Mouse (Mus musculus) hindbrain, embryonic 13.5 days (tissue): ENCODE measurements around the gene Slc25a33. TPM values are rescaled to one million over a fixed set of nuclear protein-coding genes. Genes with fewer than 3 reads are reported as not detected.

Experiments used
- ATAC-seq: fragments of 200-750 bp; cut with Nextera tagmentation; 2 replicates; pipeline ENCODE4 v1.8.0; 2017; ENCODE audit warnings: moderate TSS enrichment; ENCODE audit not compliant: low FRiP score
- H3K27ac ChIP-seq: fragments of 300-500 bp; sonication (generic); 2 replicates; pipeline ENCODE4 v1.5.1; 2015; ENCODE audit warnings: inconsistent platforms, mild to moderate bottlenecking, moderate library complexity
- H3K27me3 ChIP-seq: fragments of 300-500 bp; sonication (generic); 2 replicates; pipeline ENCODE4 v1.6.1; 2015; ENCODE audit warnings: mild to moderate bottlenecking, inconsistent platforms
- H3K36me3 ChIP-seq: fragments of 300-500 bp; sonication (generic); 2 replicates; pipeline ENCODE4 v1.6.1; 2015; ENCODE audit warnings: mild to moderate bottlenecking, inconsistent platforms
- H3K4me1 ChIP-seq: fragments of 300-500 bp; sonication (generic); replicated peaks from 2 replicates; pipeline ENCODE4 v1.6.1; 2015; ENCODE audit warnings: inconsistent platforms
- H3K4me2 ChIP-seq: fragments of 300-500 bp; sonication (generic); 2 replicates; pipeline ENCODE4 v1.6.1; 2015; ENCODE audit warnings: inconsistent platforms, mild to moderate bottlenecking, moderate library complexity
- H3K4me3 ChIP-seq: fragments of 300-500 bp; sonication (generic); 2 replicates; pipeline ENCODE4 v1.5.1; 2015; ENCODE audit warnings: mild to moderate bottlenecking, inconsistent platforms
- H3K9ac ChIP-seq: fragments of 300-500 bp; sonication (generic); 2 replicates; pipeline ENCODE4 v1.6.1; 2015; ENCODE audit warnings: mild to moderate bottlenecking, inconsistent platforms
- H3K9me3 ChIP-seq: fragments of 300-500 bp; sonication (generic); 2 replicates; pipeline ENCODE4 v1.6.1; 2016; ENCODE audit warnings: inconsistent platforms
- WGBS: fragments of 180-500 bp; shearing (Covaris S2); methylation state at CpG from one replicate; pipeline ENCODE4 v1.1.7; 2015; 5-methylcytosine and 5-hydroxymethylcytosine counted together
- polyA plus RNA-seq: library from polyadenylated mRNA; unstranded; fragments of >200 nt; fragmentation: Nextera tagmentation; extraction: Ambion mirVana; gene quantifications from 2 replicates; pipeline ENCODE4 v1.2.1, GENCODE M21; 2015

Gene Slc25a33
- polyA plus RNA-seq, 1 experiment from 2014 or later = 28.3 TPM

DNA sequence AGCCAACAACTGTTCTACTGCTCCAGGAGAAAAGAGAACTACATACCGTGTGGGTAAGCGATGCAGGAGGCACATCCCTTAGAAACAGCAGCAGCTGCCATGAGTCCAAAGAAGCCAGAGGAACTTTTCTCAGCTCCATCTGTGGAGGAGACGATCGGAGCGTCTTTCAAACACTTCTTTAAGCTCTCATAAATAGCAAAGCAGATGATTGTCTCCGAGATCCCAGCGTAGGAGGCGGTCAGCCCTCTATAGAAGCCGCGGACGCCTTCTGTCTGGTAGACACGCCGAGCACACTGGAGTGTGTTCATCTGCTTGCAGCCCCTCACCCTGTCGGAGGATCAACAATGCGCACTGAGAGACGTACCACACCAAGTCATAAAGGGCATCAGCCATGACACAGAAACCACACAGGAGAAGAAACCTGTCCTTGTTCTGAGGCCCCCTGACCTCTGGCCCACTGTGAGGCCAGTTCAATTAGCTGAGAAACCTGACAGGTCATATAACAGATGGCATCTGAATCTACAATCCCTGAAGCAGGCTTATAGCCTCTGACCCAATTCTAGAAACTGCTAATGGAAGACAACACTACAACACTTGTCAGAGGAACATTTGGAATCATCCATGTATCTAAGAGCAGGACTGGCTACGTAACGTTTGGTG, 24.9 kb downstream of the Slc25a33 start:
- peaks cover 31% of the 10 kb centered on the region for H3K36me3 ChIP-seq
- no peak overlapping the region for H3K4me2 ChIP-seq
- H3K9ac ChIP-seq = no peak overlapping the region
- H3K27ac ChIP-seq = no peak overlapping the region
- peaks cover 7% of the 10 kb centered on the region; the same call in 1 of the 2 replicates for H3K4me1 ChIP-seq
- H3K9me3 ChIP-seq = no peaks in the 10 kb centered on the region
- no peak for ATAC-seq
- no peak overlapping the region for H3K4me3 ChIP-seq
- WGBS = 79% methylated on average over 18 of the region's 18 CpGs
- no peaks in the 10 kb centered on the region for H3K27me3 ChIP-seq

DNA sequence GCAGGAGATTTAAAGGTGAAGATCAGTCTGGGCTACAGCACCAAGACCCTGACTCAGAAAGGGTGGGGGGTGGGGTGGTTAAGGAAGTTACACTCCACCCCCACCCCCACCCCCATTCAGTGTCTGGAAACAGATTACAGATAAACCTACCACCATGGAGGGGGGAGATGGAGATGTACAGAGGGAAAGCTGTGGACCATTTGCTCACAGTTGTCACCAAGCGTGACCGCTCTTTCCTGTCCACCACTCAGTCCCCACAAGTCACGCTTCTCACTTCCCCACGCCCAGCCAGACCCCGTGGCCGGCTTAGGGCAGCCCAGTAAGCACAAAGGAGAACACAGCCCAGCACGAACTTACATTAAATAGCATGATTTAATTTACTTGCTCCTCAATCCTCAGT, 30.0 kb downstream of the Slc25a33 start:
- no peak for ATAC-seq
- Histone ChIP-seq H3K9ac (no peak overlapping the region), H3K4me2 (no peak overlapping the region), H3K27ac (no peak overlapping the region), H3K4me1 (no peaks in the 10 kb centered on the region), H3K9me3 (no peaks in the 10 kb centered on the region), H3K27me3 (no peaks in the 10 kb centered on the region), H3K4me3 (no peak overlapping the region), H3K36me3 (peaks cover 49% of the 10 kb centered on the region)
- 88% methylated on average over 7 of the region's 7 CpGs for WGBS

DNA sequence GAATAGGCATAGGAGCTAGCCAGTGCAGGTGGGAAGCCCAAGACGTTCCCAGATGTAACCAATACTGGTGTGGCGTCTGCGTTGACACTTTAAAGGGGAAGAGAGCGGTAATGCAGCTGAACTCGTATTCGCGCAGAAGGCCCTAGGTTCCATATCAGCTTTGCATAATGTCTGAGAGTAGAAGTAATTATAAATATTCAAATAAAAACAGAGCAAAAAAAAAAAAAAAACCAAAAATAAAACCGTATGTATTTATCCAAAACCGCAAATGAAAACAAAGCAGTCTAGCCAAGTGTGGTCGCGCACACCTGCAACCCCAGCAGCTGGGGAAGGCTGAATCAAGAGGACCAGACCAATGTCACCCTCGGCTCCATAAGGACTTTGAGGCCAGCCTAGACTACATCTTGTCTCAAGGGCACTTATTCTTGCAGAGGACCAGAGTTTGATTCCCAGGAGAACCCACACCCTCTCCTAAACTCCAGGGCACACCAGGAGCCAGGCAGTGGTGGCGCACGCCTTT, 32.0 kb downstream of the Slc25a33 start:
- Histone ChIP-seq H3K4me1 (peaks cover 8% of the 10 kb centered on the region), H3K36me3 (peaks cover 42% of the 10 kb centered on the region), H3K4me3 (no peak overlapping the region), H3K9me3 (no peaks in the 10 kb centered on the region), H3K9ac (no peak overlapping the region), H3K27ac (no peak overlapping the region), H3K27me3 (no peaks in the 10 kb centered on the region), H3K4me2 (no peak overlapping the region)
- 94% methylated on average over 14 of the region's 14 CpGs for whole genome bisulfite sequencing
- no peak for ATAC-seq

DNA sequence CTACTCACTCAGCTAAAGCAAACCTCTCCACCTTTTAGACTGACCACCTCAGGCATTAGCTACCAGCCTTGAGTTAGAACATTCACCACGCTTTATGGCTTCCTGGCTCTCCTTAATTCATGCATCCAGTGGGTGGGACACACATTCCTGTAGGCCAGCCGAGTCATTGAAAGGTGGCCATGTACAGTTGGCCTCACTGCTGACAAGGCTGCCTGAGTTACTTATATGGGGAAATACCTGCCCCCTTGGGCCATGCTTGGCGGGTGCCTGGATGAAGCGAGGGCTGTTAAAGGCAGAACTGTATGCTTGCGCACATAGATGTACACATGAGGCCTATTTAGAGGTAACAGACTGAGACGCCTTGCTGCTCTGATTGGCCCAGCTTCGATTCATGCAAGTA, 33.8 kb downstream of the Slc25a33 start:
- Histone ChIP-seq H3K4me3 (no peak overlapping the region), H3K27ac (no peak overlapping the region), H3K27me3 (no peaks in the 10 kb centered on the region), H3K4me1 (peaks cover 25% of the 10 kb centered on the region), H3K9ac (no peak overlapping the region), H3K4me2 (no peak overlapping the region), H3K36me3 (peaks cover 36% of the 10 kb centered on the region), H3K9me3 (no peaks in the 10 kb centered on the region)
- no peak for ATAC-seq
- WGBS = 91% methylated on average over 7 of the region's 7 CpGs

DNA sequence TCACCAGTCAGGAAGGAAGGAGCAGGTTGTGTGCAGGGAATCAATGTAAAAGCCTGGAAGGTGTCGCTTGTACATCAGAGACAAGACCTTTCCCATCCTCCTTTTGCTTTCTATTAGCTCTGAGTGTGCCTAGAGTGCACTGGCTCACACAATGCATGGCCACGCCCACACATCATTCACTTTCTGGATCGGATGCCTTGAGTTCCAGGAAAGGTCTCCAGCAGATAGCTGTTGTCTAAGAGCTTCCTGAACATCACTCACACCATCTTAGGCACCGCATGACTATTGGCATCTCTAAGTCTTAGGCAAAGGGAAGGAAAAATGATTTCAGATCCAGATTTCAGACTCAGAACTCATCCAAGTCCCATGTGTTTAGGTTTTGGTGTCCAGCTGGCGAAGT, 34.6 kb downstream of the Slc25a33 start:
- H3K9ac ChIP-seq = no peak overlapping the region
- no peak overlapping the region for H3K4me2 ChIP-seq
- WGBS = 65% methylated on average over 5 of the region's 5 CpGs
- no peak for ATAC-seq
- no peak overlapping the region for H3K4me3 ChIP-seq
- H3K4me1 ChIP-seq = peaks cover 33% of the 10 kb centered on the region
- H3K36me3 ChIP-seq = peaks cover 28% of the 10 kb centered on the region
- H3K27me3 ChIP-seq = no peaks in the 10 kb centered on the region
- no peak overlapping the region for H3K27ac ChIP-seq
- H3K9me3 ChIP-seq = no peaks in the 10 kb centered on the region

DNA sequence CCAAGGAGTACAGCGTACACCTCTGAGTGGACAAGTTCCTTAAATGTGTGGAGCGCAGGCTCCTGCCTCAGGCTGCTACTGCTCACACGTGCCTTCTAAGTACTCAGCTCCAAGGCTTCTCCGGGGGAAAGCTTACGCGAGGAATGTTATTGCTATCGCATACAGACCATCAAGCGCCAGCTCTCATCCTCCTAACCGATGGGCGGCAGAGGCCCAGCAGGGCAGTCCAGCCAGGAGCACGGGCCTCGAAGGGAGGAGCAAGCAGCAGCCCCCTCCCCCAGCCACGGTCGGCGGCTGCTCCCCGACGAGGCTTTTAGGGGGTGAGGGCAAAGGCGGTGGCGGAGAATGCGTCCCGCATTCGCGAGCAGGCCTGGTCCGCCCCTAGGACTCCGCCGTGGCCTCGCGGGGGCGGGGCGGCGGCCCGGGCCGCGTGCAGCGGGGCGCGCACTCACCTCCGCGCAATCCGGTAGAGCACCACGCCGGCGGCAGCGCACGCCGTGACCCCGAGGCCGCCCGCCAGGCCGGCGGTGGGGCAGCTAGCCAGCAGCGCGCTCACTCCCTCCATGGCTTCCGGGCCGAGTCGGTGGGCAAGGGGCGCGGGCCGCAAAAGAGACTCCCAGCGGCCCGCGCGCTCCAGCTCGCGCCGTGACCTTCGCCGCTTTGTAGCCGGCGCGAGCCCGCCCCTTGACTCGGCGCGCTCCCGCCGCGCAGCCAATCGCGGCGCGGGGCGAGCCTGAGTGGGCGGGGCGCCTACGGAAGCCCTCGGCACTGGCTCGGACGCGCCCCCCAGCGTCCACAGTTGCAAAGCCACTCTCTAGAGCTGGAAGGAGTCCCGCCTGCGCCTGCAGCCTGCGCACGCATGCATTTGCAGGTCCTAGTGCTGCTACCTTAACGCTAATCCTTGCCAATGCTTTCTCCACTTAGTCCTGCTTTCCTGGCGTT, 36.4 kb downstream of the Slc25a33 start, which contains the start of gene Tmem201:
TSS of gene Tmem201 (minus strand) at position 662 of the 942 bp plus-strand sequence.
- ATAC-seq = peak; percentile 88
- H3K4me1 ChIP-seq = peaks cover 52% of the 10 kb centered on the region
- peak within 1 kb of the TSS; percentile 87 for H3K27ac ChIP-seq
- peak within 1 kb of the TSS; percentile 99 for H3K4me2 ChIP-seq
- peak within 1 kb of the TSS; percentile 92 for H3K9ac ChIP-seq
- H3K4me3 ChIP-seq = peak within 1 kb of the TSS; percentile 93
- H3K36me3 ChIP-seq = peaks cover 10% of the 10 kb centered on the region
- under 1% methylated on average over 83 of the region's 97 CpGs for WGBS
- H3K27me3 ChIP-seq = no peaks in the 10 kb centered on the region
- H3K9me3 ChIP-seq = no peaks in the 10 kb centered on the region

DNA sequence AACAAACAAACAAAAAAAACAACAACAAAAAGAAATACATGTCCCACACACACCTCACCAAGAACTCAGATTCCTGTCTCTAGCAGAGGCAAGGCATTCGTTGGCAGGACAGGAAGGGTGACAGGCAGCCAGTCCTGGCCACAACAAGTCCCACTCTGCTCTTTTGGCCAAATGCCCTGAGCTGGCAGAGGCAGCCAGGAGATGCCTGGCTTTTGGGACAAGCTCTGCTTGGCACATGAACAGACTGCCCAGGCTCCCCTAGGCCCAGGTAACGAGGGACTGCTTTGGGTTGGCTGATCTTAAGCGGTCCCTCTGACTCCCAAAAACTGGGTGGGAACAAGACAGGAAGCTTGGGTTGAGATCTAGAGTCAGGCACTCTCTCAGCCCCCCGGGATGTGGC, 37.5 kb downstream of the Slc25a33 start:
- H3K27me3 ChIP-seq = no peaks in the 10 kb centered on the region
- peaks cover 7% of the 10 kb centered on the region for H3K36me3 ChIP-seq
- H3K4me1 ChIP-seq = peaks cover 61% of the 10 kb centered on the region
- H3K27ac ChIP-seq = no peak overlapping the region
- H3K9me3 ChIP-seq = no peaks in the 10 kb centered on the region
- H3K4me3 ChIP-seq = peak overlapping the region; percentile 93
- peak overlapping the region; percentile 92 for H3K9ac ChIP-seq
- 51% methylated on average over 4 of the region's 4 CpGs for WGBS
- no peak for ATAC-seq
- H3K4me2 ChIP-seq = peak overlapping the region; percentile 99

DNA sequence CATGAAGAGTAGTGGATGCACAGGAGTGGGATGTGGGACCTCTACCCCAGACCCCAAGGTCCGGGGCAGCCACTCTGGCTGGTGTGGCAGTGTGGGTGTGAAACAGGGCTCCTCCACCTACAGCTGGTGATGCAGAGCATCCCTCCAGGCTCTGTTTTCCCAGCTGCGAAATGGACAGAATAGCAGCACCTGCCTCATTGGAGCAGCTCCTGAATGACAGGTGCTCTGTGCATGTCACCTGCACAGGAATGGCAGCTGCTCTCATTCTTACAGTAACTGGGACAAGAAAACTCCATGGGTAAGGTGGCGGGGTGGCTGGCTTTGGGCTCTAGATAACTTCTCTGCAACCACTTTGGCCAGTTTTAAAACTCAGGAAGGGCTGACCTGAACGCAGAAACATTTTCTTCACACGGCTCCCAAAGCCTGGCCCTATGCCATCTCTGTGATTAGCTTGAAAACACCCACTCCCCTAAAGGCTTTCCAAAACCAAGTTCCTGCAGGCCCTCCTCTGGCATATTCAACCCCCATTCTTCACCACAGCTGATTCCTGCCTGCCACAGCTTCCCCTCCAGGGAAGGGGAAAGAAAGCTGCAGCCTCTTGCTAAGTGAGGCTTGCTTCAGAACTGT, 38.3 kb downstream of the Slc25a33 start:
- Histone ChIP-seq H3K4me1 (peaks cover 69% of the 10 kb centered on the region), H3K4me3 (peak overlapping the region; percentile 12; the same call in 1 of the 2 replicates), H3K36me3 (peaks cover 9% of the 10 kb centered on the region), H3K4me2 (peak overlapping the region; percentile 99), H3K27me3 (no peaks in the 10 kb centered on the region), H3K9me3 (no peaks in the 10 kb centered on the region), H3K9ac (peak overlapping the region; percentile 63), H3K27ac (no peak overlapping the region)
- no peak for ATAC-seq
- WGBS = 91% methylated on average over 5 of the region's 5 CpGs

DNA sequence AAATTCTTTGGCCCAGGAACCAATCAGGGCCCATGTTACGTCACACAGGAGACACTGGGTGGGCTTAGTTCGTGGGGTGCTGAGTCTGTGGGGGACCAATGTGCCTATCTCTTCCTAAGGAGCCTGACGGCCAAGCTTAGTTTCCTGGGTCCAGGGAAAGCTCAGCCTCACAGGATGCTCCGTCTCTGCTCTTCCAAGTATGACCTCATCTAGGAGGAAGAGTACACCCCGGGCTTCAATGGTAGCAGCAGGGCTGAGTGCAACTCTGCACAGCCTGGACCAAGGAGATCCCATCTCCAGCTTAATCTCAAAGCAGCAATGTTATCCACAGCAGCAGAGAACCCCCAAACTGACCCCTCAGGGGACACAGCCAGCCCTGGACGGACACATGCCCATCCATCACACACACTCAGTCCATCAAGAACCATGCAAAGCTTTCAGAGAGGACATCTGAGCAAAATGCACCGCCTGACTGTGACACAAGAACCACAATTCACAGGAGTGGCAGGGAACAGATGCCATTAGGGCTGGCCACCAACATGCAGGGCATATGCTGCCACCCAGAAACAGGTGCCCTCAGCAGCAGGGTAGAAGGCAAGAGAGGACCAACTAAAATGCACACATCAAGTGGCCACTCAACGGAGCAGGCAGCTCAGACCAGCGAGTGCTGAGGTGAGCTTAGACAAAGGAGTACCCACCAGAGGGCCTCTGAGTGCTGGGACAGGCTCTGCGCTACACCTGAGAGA, 39.2 kb downstream of the Slc25a33 start:
- Histone ChIP-seq H3K4me2 (peak overlapping the region; percentile 99), H3K27me3 (no peaks in the 10 kb centered on the region), H3K9ac (peak overlapping the region; percentile 63; the same call in 1 of the 2 replicates), H3K4me1 (peaks cover 71% of the 10 kb centered on the region), H3K27ac (peak overlapping the region; percentile 85), H3K4me3 (0 out of 2 replicates have a peak overlapping the region, but pooled peaks have one; percentile 12), H3K9me3 (no peaks in the 10 kb centered on the region), H3K36me3 (peaks cover 16% of the 10 kb centered on the region)
- no peak for ATAC-seq
- 79% methylated on average over 10 of the region's 10 CpGs for WGBS

DNA sequence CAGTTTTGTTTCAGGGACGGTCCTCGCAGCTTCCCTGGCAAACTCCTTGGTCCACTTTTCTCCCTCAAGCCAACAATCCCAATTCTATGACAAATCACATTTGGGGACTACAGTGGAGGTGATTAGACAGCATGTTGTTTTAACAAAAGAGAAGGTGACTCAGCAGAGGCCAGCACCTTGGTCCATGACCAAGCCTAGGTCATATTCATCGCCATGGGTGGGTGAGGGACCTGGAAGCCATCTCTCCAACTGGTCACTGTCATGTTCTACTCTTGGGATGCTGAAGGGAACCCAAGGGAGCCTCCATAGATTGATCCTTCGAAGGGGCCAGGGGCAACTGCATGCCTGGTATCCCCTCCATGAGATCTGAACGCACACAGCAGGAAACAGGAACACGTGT, 39.8 kb downstream of the Slc25a33 start:
- H3K9ac ChIP-seq = peak overlapping the region; percentile 30
- H3K9me3 ChIP-seq = no peaks in the 10 kb centered on the region
- peak overlapping the region; percentile 99 for H3K4me2 ChIP-seq
- 91% methylated on average over 6 of the region's 6 CpGs for WGBS
- 0 out of 2 replicates have a peak overlapping the region, but pooled peaks have one; percentile 14 for H3K4me3 ChIP-seq
- no peak for ATAC-seq
- peak overlapping the region; percentile 85 for H3K27ac ChIP-seq
- H3K4me1 ChIP-seq = peaks cover 71% of the 10 kb centered on the region
- H3K27me3 ChIP-seq = no peaks in the 10 kb centered on the region
- peaks cover 22% of the 10 kb centered on the region for H3K36me3 ChIP-seq

DNA sequence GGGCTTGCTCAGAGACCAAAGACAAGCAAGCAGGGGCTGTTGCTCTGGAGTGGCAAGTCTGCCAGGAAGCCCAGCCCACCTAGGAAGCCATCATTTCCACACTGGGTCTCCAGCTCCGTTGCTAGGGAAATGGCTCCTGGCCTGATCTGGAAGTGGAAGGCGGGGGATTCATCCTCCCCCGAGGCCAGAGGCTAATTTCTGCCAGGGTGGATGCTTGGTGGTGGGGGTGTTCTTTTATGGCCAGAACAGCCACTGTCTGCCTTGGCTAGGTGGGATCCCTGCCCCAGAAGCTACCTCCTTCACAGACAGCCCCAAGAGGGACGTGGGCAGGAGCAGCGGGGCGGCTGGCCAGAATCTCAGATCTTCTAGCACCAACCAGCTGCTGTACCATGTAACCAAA, 40.3 kb downstream of the Slc25a33 start:
- Histone ChIP-seq H3K36me3 (peaks cover 27% of the 10 kb centered on the region), H3K9ac (peak overlapping the region; percentile 30), H3K4me3 (peak overlapping the region; percentile 14; the same call in 1 of the 2 replicates)

More for the DNA sequence above, 40.3 kb downstream of the Slc25a33 start:
- ATAC-seq = no peak
- Histone ChIP-seq H3K4me1 (peaks cover 71% of the 10 kb centered on the region), H3K9me3 (no peaks in the 10 kb centered on the region), H3K27ac (peak overlapping the region; percentile 85), H3K4me2 (peak overlapping the region; percentile 99), H3K27me3 (no peaks in the 10 kb centered on the region)
- 25% methylated on average over 6 of the region's 6 CpGs for WGBS
